Mouse (Mus musculus): ENCODE results near the gene Nipal3.

- TF ChIP-seq TAL1 (IDR thresholded peaks at IDR 0.05; ENCODE audit: low read length) (no peak), GATA1 (IDR thresholded peaks at IDR 0.05; ENCODE audit: low read length) (no peak)
Observed at GRCm38 (mm10) chr4:135495810-135496209, 972 bp upstream of the Nipal3 start.

All from erythroblast, embryonic 14.5 days (primary cell).